Mouse (Mus musculus): ENCODE results near the gene Eif5. TPM values are rescaled to one million over a fixed set of nuclear protein-coding genes. Genes with fewer than 3 reads are reported as not detected.

Gene Eif5
- total and polyA plus RNA-seq, 3 experiments: 201 to 330 (median 276) TPM

DNA sequence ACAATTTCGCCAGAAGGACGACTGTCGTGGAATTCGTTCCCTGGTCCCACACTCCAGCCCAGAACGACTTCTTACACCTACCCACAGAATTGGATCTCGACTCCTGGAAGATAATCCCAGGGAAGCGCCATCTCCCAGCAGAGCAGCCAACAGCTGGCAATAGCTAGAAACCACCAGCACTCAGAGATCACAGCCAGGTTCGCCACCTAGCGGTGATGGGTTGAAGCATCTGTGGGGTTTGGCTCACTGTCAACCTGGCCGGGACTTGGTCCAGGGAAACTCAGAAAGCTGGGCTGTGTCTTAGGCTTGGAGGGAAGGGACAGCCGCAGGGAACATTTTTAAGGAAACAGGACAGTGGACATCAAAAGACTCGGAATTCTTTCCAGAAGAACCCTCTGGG, 32.9 kb upstream of the Eif5 start:
- 0 out of 2 replicates have a peak, but pooled peaks have one; percentile 29 for TF ChIP-seq JUND (IDR thresholded peaks at IDR 0.05; ENCODE audit: low read depth, low read length)
- TF ChIP-seq CHD2 (IDR thresholded peaks at IDR 0.05; ENCODE audit: low read length): no peak
- peak; percentile 82 for TF ChIP-seq SMC3 (IDR thresholded peaks at IDR 0.05; ENCODE audit: low read depth, low read length)
- peak; percentile 56 for TF ChIP-seq RCOR1 (IDR thresholded peaks at IDR 0.05; ENCODE audit: low read depth, low read length)
- no peak for TF ChIP-seq POLR2A (IDR thresholded peaks at IDR 0.05; ENCODE audit: control insufficient read depth in 1 of 2, insufficient read depth in 1 of 2, low read depth in 1 of 2, low read length in 2 of 2, poor library complexity in 1 of 2)
- TF ChIP-seq NRF1 (IDR thresholded peaks at IDR 0.05; ENCODE audit: insufficient read depth, low read depth, low read length, poor library complexity, severe bottlenecking): no peak
- TF ChIP-seq ELF1 (IDR thresholded peaks at IDR 0.05; ENCODE audit: low read depth, low read length): no peak
- TF ChIP-seq ZC3H11A (IDR thresholded peaks at IDR 0.05; ENCODE audit: low read depth, low read length): peak; percentile 56
- TF ChIP-seq RAD21 (IDR thresholded peaks at IDR 0.05; ENCODE audit: low read depth, low read length): peak; percentile 62
- no peak for TF ChIP-seq POLR2AphosphoS5 (IDR thresholded peaks at IDR 0.05; ENCODE audit: borderline replicate concordance, low read depth, low read length)
- TF ChIP-seq ZKSCAN1 (IDR thresholded peaks at IDR 0.05; ENCODE audit: low read depth, low read length): no peak
- TF ChIP-seq TCF12 (IDR thresholded peaks at IDR 0.05; ENCODE audit: low read depth, low read length): no peak
- TF ChIP-seq CTCF (IDR thresholded peaks at IDR 0.05 in 2 of 3, conservative IDR thresholded peaks at IDR 0.05 in 1 of 3; ENCODE audit: control insufficient read depth in 1 of 3, insufficient read depth in 1 of 3, low read depth in 2 of 3, low read length in 3 of 3, poor library complexity in 1 of 3, severe bottlenecking in 1 of 3): peak; percentile 92 to 99 (median 93)
- no peak for TF ChIP-seq POLR2AphosphoS2 (IDR thresholded peaks at IDR 0.05; ENCODE audit: low read length)
- peak; percentile 33; the same call in 1 of the 2 replicates for TF ChIP-seq SIN3A (IDR thresholded peaks at IDR 0.05; ENCODE audit: low read length)
- TF ChIP-seq USF2 (IDR thresholded peaks at IDR 0.05; ENCODE audit: borderline replicate concordance in 1 of 2, insufficient read depth in 1 of 2, low read depth in 1 of 2, low read length in 2 of 2): no peak
- no peaks in the 10 kb centered on the region for H3K9me3 ChIP-seq (replicated peaks; ENCODE audit: insufficient read depth, low read length)
- H3K36me3 ChIP-seq (ENCODE audit: control insufficient read depth in 1 of 2, insufficient read depth in 2 of 2, low read length in 2 of 2): no peaks in the 10 kb centered on the region
- H3K79me2 ChIP-seq (ENCODE audit: control insufficient read depth, insufficient read depth, low read length, poor library complexity): no peaks in the 10 kb centered on the region
- H3K4me3 ChIP-seq (ENCODE audit: control insufficient read depth in 1 of 2, insufficient read depth in 1 of 2, low read depth in 2 of 2, low read length in 2 of 2): no peak overlapping the region
- H3K27me3 ChIP-seq (ENCODE audit: control insufficient read depth in 1 of 2, insufficient read depth in 2 of 2, low read length in 2 of 2): peaks cover 0 to 4% of the 10 kb centered on the region in 2 experiments; a peak in 3 of 4 replicates
- no peaks in the 10 kb centered on the region for H3K4me1 ChIP-seq (ENCODE audit: control insufficient read depth in 1 of 2, insufficient read depth in 2 of 2, low read length in 2 of 2)
- no peak overlapping the region for H3K9ac ChIP-seq (ENCODE audit: control insufficient read depth, low read depth, low read length, poor library complexity, severe bottlenecking)
- no peak overlapping the region for H3K27ac ChIP-seq (ENCODE audit: control insufficient read depth, low read depth, low read length)
- DNase-seq (ENCODE audit: low read depth, low spot score): peak; percentile 80

DNA sequence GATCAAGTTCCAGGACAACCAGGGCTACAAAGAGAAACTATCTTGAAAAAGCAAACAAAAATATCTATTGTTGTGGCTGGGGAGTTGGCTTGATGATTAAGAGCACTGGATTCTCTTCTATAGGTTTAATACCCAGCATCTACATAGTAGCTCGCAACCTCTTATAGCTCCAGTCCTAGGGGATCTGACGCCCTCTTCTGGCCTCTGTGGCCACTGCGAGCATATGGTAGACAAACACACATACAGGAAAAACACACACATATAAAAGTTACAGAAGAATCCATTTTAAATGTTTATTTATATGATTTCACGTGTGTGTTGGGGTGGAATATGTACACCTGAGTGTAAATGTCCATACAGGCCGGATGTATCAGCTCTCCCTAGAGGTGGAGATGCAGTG, 30.8 kb upstream of the Eif5 start:
- H3K27ac ChIP-seq (ENCODE audit: control insufficient read depth, low read depth, low read length): no peak overlapping the region
- H3K79me2 ChIP-seq (ENCODE audit: control insufficient read depth, insufficient read depth, low read length, poor library complexity): no peaks in the 10 kb centered on the region
- DNase-seq (ENCODE audit: low read depth, low spot score): no peak
- H3K9me3 ChIP-seq (replicated peaks; ENCODE audit: insufficient read depth, low read length): no peaks in the 10 kb centered on the region
- H3K9ac ChIP-seq (ENCODE audit: control insufficient read depth, low read depth, low read length, poor library complexity, severe bottlenecking): no peak overlapping the region
- TF ChIP-seq CHD2 (IDR thresholded peaks at IDR 0.05; ENCODE audit: low read length): no peak
- TF ChIP-seq UBTF (IDR thresholded peaks at IDR 0.05; ENCODE audit: borderline replicate concordance, insufficient read depth, low read depth, low read length): no peak
- TF ChIP-seq E2F4 (IDR thresholded peaks at IDR 0.05; ENCODE audit: borderline replicate concordance, low read depth, low read length): no peak
- TF ChIP-seq ZNF384 (IDR thresholded peaks at IDR 0.05; ENCODE audit: low read depth, low read length): no peak
- TF ChIP-seq TBP (IDR thresholded peaks at IDR 0.05; ENCODE audit: low read depth, low read length): no peak
- TF ChIP-seq HCFC1 (IDR thresholded peaks at IDR 0.05; ENCODE audit: low read depth, low read length): no peak
- no peak for TF ChIP-seq MAZ (IDR thresholded peaks at IDR 0.05; ENCODE audit: low read depth, low read length)
- no peak for TF ChIP-seq USF2 (IDR thresholded peaks at IDR 0.05; ENCODE audit: borderline replicate concordance in 1 of 2, insufficient read depth in 1 of 2, low read depth in 1 of 2, low read length in 2 of 2)
- no peak for TF ChIP-seq POLR2A (IDR thresholded peaks at IDR 0.05; ENCODE audit: control insufficient read depth in 1 of 2, insufficient read depth in 1 of 2, low read depth in 1 of 2, low read length in 2 of 2, poor library complexity in 1 of 2)
- no peak for TF ChIP-seq TAL1 (IDR thresholded peaks at IDR 0.05; ENCODE audit: low read length)
- TF ChIP-seq MYC (IDR thresholded peaks at IDR 0.05; ENCODE audit: low read depth, low read length): no peak
- no peak for TF ChIP-seq SIN3A (IDR thresholded peaks at IDR 0.05; ENCODE audit: low read length)
- TF ChIP-seq ZMIZ1 (IDR thresholded peaks at IDR 0.05; ENCODE audit: low read depth, low read length): no peak
- no peak for TF ChIP-seq JUND (IDR thresholded peaks at IDR 0.05; ENCODE audit: low read depth, low read length)
- TF ChIP-seq TCF12 (IDR thresholded peaks at IDR 0.05; ENCODE audit: low read depth, low read length): no peak
- no peak for TF ChIP-seq POLR2AphosphoS2 (IDR thresholded peaks at IDR 0.05; ENCODE audit: low read length)
- TF ChIP-seq MXI1 (IDR thresholded peaks at IDR 0.05; ENCODE audit: low read depth, low read length): no peak
- no peak for TF ChIP-seq ELF1 (IDR thresholded peaks at IDR 0.05; ENCODE audit: low read depth, low read length)
- H3K4me3 ChIP-seq (ENCODE audit: control insufficient read depth in 1 of 2, insufficient read depth in 1 of 2, low read depth in 2 of 2, low read length in 2 of 2): no peak overlapping the region
- H3K27me3 ChIP-seq (ENCODE audit: control insufficient read depth in 1 of 2, insufficient read depth in 2 of 2, low read length in 2 of 2): peaks cover 0 to 4% of the 10 kb centered on the region in 2 experiments; a peak in 3 of 4 replicates
- no peaks in the 10 kb centered on the region for H3K4me1 ChIP-seq (ENCODE audit: control insufficient read depth in 1 of 2, insufficient read depth in 2 of 2, low read length in 2 of 2)
- no peaks in the 10 kb centered on the region for H3K36me3 ChIP-seq (ENCODE audit: control insufficient read depth in 1 of 2, insufficient read depth in 2 of 2, low read length in 2 of 2)
